In the genomic region with DNA sequence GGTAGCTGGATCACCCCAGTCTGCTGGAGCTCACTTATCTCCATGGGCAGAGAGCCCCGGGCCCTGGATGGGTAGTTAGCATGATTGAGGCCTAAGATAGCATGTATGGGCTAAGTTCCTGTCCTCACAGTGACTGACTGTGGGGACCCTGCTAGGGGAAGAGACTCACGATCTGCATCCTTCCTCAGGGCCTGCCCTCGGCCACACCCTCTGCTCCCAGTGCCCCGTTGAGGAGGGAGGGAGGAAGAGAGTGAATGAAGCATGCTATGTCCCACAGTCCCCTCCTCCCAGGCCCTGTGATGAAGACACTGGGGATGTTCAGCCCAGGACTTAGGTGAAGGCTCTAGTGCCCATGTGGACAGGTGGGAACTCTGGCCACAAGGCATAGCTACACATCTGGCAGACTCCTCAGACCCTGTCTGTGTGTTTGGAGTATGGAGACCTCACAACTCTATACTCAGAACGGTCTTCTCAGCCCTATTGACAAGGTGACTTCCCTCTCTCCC, we compare ENCODE assay signal across 9 mouse cellular contexts. TPM values are rescaled to one million over a fixed set of nuclear protein-coding genes. Genes with fewer than 3 reads are reported as not detected.
DNase-seq lines count a peak whose midpoint lies in the region; ATAC-seq and TF ChIP-seq lines count a peak whose summit lies in the region.
"Had no signal": no experiment of that assay in that cellular context is flagged by ENCODE, and none has a peak within 500 bp of the region (broad histone marks: within the 10 kb centered on the region; RNA-seq: fewer than 3 reads in every experiment).

No protein-coding gene starts in this region.

- H3K9me3 ChIP-seq in limb, embryonic 14.5 days (ENCODE audit: control insufficient read depth, low read length): no peaks in the 10 kb centered on the region
- no peaks in the 10 kb centered on the region for H3K9me3 ChIP-seq in forebrain, embryonic 11.5 days (ENCODE audit: control insufficient read depth, low read length)

- no peaks in the 10 kb centered on the region for H3K27me3 ChIP-seq in limb, embryonic 14.5 days (ENCODE audit: control insufficient read depth, insufficient read depth, low read length)
- no peaks in the 10 kb centered on the region for H3K27me3 ChIP-seq in forebrain, embryonic 11.5 days (ENCODE audit: control insufficient read depth, insufficient read depth, low read length)

- H3K4me3 ChIP-seq in embryonic fibroblast, embryonic 13.5 days (ENCODE audit: insufficient read depth, low read length): peak overlapping the region; percentile 58
- H3K4me3 ChIP-seq in limb, embryonic 14.5 days (replicated peaks; ENCODE audit: low read length): peak overlapping the region; percentile 49
- H3K4me3 ChIP-seq in forebrain, embryonic 11.5 days (ENCODE audit: low read depth, low read length): no peak overlapping the region

- peaks cover 40% of the 10 kb centered on the region for H3K36me3 ChIP-seq in limb, embryonic 14.5 days (ENCODE audit: control insufficient read depth, insufficient read depth, low read length)
- H3K36me3 ChIP-seq in forebrain, embryonic 11.5 days (ENCODE audit: control insufficient read depth, insufficient read depth, low read length): no peaks in the 10 kb centered on the region

- peak overlapping the region; percentile 79 for H3K4me2 ChIP-seq in limb, embryonic 14.5 days (replicated peaks; ENCODE audit: low read depth, low read length, severe bottlenecking)
- no peak overlapping the region for H3K4me2 ChIP-seq in forebrain, embryonic 11.5 days (ENCODE audit: low read depth, low read length, severe bottlenecking)
- H3K4me2 ChIP-seq: midbrain, embryonic 11.5 days had no signal

- 44% methylated on average over 5 of the region's 5 CpGs for whole genome bisulfite sequencing in limb, embryonic 14.5 days
- 59% methylated on average over 5 of the region's 5 CpGs for WGBS in forebrain, embryonic 11.5 days

- peak overlapping the region; percentile 69; the same call in 1 of the 2 replicates for H3K9ac ChIP-seq in limb, embryonic 14.5 days (ENCODE audit: low read depth, low read length, severe bottlenecking)
- H3K9ac ChIP-seq in forebrain, embryonic 11.5 days (ENCODE audit: low read length): no peak overlapping the region

- no peak overlapping the region for H3K27ac ChIP-seq in embryonic fibroblast, embryonic 13.5 days (ENCODE audit: insufficient read depth, low read length)
- no peak overlapping the region for H3K27ac ChIP-seq in limb, embryonic 14.5 days (replicated peaks; ENCODE audit: low read depth, low read length)
- H3K27ac ChIP-seq in forebrain, embryonic 11.5 days (ENCODE audit: low read depth, low read length): no peak overlapping the region

- peak; percentile 1 for DNase-seq in kidney, adult 18-20 months
- no peak for DNase-seq in kidney, postnatal 36 days
- DNase-seq in NIH3T3 (ENCODE audit: low read depth): peak; percentile 13
- DNase-seq in limb, embryonic 14.5 days (ENCODE audit: low spot score): no peak
- DNase-seq in natural killer cell, adult 2 months (ENCODE audit: low spot score in 2 of 2): no peak
- DNase-seq in forebrain, embryonic 11.5 days (ENCODE audit: low spot score): no peak
- no peak for DNase-seq in layer of hippocampus, adult 9-10 months (ENCODE audit: low spot score)

- TF ChIP-seq CTCF in embryonic fibroblast, embryonic 13.5 days (IDR thresholded peaks at IDR 0.05; ENCODE audit: borderline replicate concordance, insufficient read depth, low read length): no peak

- peaks cover 4% of the 10 kb centered on the region; the same call in 1 of the 2 replicates for H3K4me1 ChIP-seq in embryonic fibroblast, embryonic 13.5 days (ENCODE audit: control insufficient read depth, insufficient read depth, low read length)
- H3K4me1 ChIP-seq in limb, embryonic 14.5 days (ENCODE audit: control insufficient read depth, insufficient read depth, low read length): peaks cover 36% of the 10 kb centered on the region
- H3K4me1 ChIP-seq in forebrain, embryonic 11.5 days (replicated peaks; ENCODE audit: control insufficient read depth, insufficient read depth, low read length): no peaks in the 10 kb centered on the region

- ATAC-seq in limb, embryonic 14.5 days (ENCODE audit: low FRiP score, low read depth): no peak
- ATAC-seq in forebrain, embryonic 11.5 days (replicated peaks; ENCODE audit: low FRiP score): no peak

- TF ChIP-seq POLR2A in embryonic fibroblast, embryonic 13.5 days (IDR thresholded peaks at IDR 0.05; ENCODE audit: low read depth, low read length): peak; percentile 52
- no peak for TF ChIP-seq POLR2A in limb, embryonic 14.5 days (IDR thresholded peaks at IDR 0.05; ENCODE audit: borderline replicate concordance, extremely low read depth, insufficient read depth, insufficient read length)

RNA-seq across cellular contexts. Expression of a gene that starts 1.7 kb away (rescaled TPM):
- polyA plus RNA-seq in embryonic fibroblast, embryonic 13.5 days (2011; ENCODE audit: insufficient read length, low read depth, missing spikeins): 768 and 923 TPM in 2 replicates
- polyA plus RNA-seq in limb, embryonic 14.5 days (2012; rRNA removed): 444 and 445 TPM in 2 replicates
- 287 and 330 TPM in 2 replicates for polyA plus RNA-seq in limb, embryonic 14.5 days (2014; fragmentation: Nextera tagmentation; extraction: Ambion mirVana)
- 8.6 and 11.3 TPM in 2 replicates for polyA plus RNA-seq in forebrain, embryonic 11.5 days (2014; fragmentation: Nextera tagmentation; extraction: Ambion mirVana)

Comparison
In these comparisons a context has a peak if more than half of its experiments do, and no peak if none do; other contexts are left out.
1. DNase-seq: peak in kidney, adult 18-20 months (single experiment) and NIH3T3 (single experiment); none in kidney, postnatal 36 days (0 of 2), limb, embryonic 14.5 days (single experiment), natural killer cell, adult 2 months (0 of 2), forebrain, embryonic 11.5 days (single experiment) and layer of hippocampus, adult 9-10 months (single experiment).
2. RNA of a gene that starts 1.7 kb away (polyA plus RNA-seq): 768 to 923 TPM in embryonic fibroblast, embryonic 13.5 days and 287 to 445 TPM in limb, embryonic 14.5 days; 8.6 to 11.3 TPM in forebrain, embryonic 11.5 days; every median in the first group is over 10 times any median in the second.